Mouse (Mus musculus) liver, adult 2 months (tissue): ENCODE measurements around the gene Akt1.

Experiments
- CTCF ChIP-seq: fragments of 200-500 bp; IDR thresholded peaks from 2 replicates; pipeline ENCODE4 v1.5.1; 2011; ENCODE audit warnings: low read depth, low read length, control low read depth
- POLR2A ChIP-seq: fragments of 200-500 bp; IDR thresholded peaks from 2 replicates; pipeline ENCODE4 v1.6.1; 2011; ENCODE audit warnings: low read length, control low read depth; ENCODE audit not compliant: insufficient read depth; ENCODE audit errors: extremely low read depth

DNA sequence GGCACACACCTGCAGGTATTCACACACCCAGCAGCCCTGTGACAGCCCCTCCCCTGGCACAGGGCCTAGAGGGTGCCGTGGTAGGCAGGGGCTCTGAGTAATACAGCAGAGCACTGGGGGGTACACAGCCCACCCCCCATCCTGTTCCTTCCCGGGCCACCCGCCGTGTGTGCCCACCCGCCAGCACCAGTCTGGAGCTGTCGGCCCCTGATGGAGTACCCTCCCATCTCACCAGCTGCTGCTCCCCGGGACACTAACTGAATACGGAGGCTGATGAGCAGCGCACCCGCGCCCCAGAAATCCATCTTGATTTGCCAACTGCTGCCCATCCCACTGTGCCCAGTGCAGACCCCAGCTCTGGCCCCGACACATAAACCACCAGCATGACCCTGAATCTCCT lies 11.0 kb downstream of the Akt1 start:
- TF ChIP-seq POLR2A (no peak), CTCF (no peak)
